Mouse (Mus musculus) G1E (cell line): ENCODE measurements at regions not wholly inside any gene's neighbourhood (a gene's known extent, or its start where the extent isn't known, plus 50 kb on each side); places are given as distances from the start of the nearest gene placed in this dataset.

Experiments used
- ATAC-seq: 2 replicates; pipeline ENCODE4 v1.8.0; 2016; ENCODE audit warnings: mild to moderate bottlenecking; ENCODE audit not compliant: insufficient number of reproducible peaks, poor library complexity, low FRiP score, severe bottlenecking; ENCODE audit errors: extremely low read depth
- DNase-seq: peaks from one replicate; pipeline ENCODE4 v3.0.0; 2012; ENCODE audit warnings: low spot score
- H3K27me3 ChIP-seq: 2 replicates; pipeline ENCODE4 v1.6.1; 2012; ENCODE audit warnings: mild to moderate bottlenecking, low read length, inconsistent platforms; ENCODE audit not compliant: insufficient read depth
- H3K36me3 ChIP-seq: replicated peaks from 2 replicates; pipeline ENCODE3; 2012; ENCODE audit warnings: mild to moderate bottlenecking, inconsistent platforms
- H3K4me1 ChIP-seq: 2 replicates; pipeline ENCODE4 v1.6.1; 2012; ENCODE audit warnings: low read depth, low read length, inconsistent platforms, mixed read lengths; ENCODE audit not compliant: insufficient read depth
- H3K4me3 ChIP-seq: 2 replicates; pipeline ENCODE4 v1.5.1; 2012; ENCODE audit warnings: low read depth, mild to moderate bottlenecking, inconsistent platforms, low read length, moderate library complexity, mixed read lengths
- H3K9me3 ChIP-seq: replicated peaks from 2 replicates; pipeline ENCODE4 v1.6.1; 2012; ENCODE audit warnings: inconsistent platforms
- CTCF ChIP-seq: IDR thresholded peaks from 2 replicates; pipeline ENCODE4 v1.5.1; 2012; ENCODE audit warnings: low read depth, low read length, inconsistent platforms, mixed read lengths
- GATA1 ChIP-seq: IDR thresholded peaks from 2 replicates; pipeline ENCODE4 v1.6.1; 2012; ENCODE audit warnings: borderline replicate concordance, low read length, inconsistent platforms, mixed read lengths
- GATA2 ChIP-seq: IDR thresholded peaks from 2 replicates; pipeline ENCODE4 v1.6.1; 2012; ENCODE audit warnings: low read depth, low read length, inconsistent platforms, borderline replicate concordance
- POLR2AphosphoS5 ChIP-seq: IDR thresholded peaks from 2 replicates; pipeline ENCODE4 v1.6.1; 2012; ENCODE audit warnings: low read depth, low read length, inconsistent platforms; ENCODE audit not compliant: insufficient replicate concordance
- TAL1 ChIP-seq: conservative IDR thresholded peaks from 2 replicates; pipeline ENCODE4 v1.6.1; 2012; ENCODE audit warnings: low read depth, low read length, inconsistent platforms, mixed read lengths

- H3K36me3 ChIP-seq = no peaks in the 10 kb centered on the region
- TF ChIP-seq TAL1 (no peak), GATA2 (no peak), GATA1 (no peak), CTCF (no peak), POLR2AphosphoS5 (no peak)
- peaks cover 18% of the 10 kb centered on the region for H3K4me1 ChIP-seq
- ATAC-seq = no peak
- H3K4me3 ChIP-seq = no peak overlapping the region
- no peak for DNase-seq
- H3K27me3 ChIP-seq = peaks cover 59% of the 10 kb centered on the region
- no peaks in the 10 kb centered on the region for H3K9me3 ChIP-seq
These were observed 198.5 kb downstream of the Enc1 start for GRCm38 (mm10) chr13:97439216-97439979.

GRCm38 (mm10) chr13:97438692-97439091 is 197.8 kb downstream of the Enc1 start:
- H3K36me3 ChIP-seq = no peaks in the 10 kb centered on the region
- TF ChIP-seq POLR2AphosphoS5 (no peak), GATA1 (no peak), GATA2 (no peak), CTCF (no peak), TAL1 (no peak)
- peaks cover 20% of the 10 kb centered on the region for H3K4me1 ChIP-seq
- no peaks in the 10 kb centered on the region for H3K9me3 ChIP-seq
- peaks cover 66% of the 10 kb centered on the region for H3K27me3 ChIP-seq
- ATAC-seq (no peak), DNase-seq (no peak)
- H3K4me3 ChIP-seq = peak overlapping the region; percentile 16; the same call in 1 of the 2 replicates

GRCm38 (mm10) chr13:97438277-97438676 is 197.4 kb downstream of the Enc1 start:
- ATAC-seq = no peak
- peaks cover 20% of the 10 kb centered on the region for H3K4me1 ChIP-seq
- TF ChIP-seq GATA1 (no peak), CTCF (no peak), TAL1 (no peak), GATA2 (no peak), POLR2AphosphoS5 (no peak)
- H3K36me3 ChIP-seq = no peaks in the 10 kb centered on the region
- H3K4me3 ChIP-seq = no peak overlapping the region
- H3K9me3 ChIP-seq = no peaks in the 10 kb centered on the region
- DNase-seq = no peak
- H3K27me3 ChIP-seq = peaks cover 70% of the 10 kb centered on the region

GRCm38 (mm10) chr13:97436719-97437350 is 195.9 kb downstream of the Enc1 start:
- H3K4me1 ChIP-seq = peaks cover 10% of the 10 kb centered on the region
- TF ChIP-seq POLR2AphosphoS5 (no peak), GATA1 (no peak), TAL1 (no peak), GATA2 (no peak), CTCF (no peak)
- no peak overlapping the region for H3K4me3 ChIP-seq
- H3K27me3 ChIP-seq = peaks cover 74% of the 10 kb centered on the region
- ATAC-seq (no peak), DNase-seq (no peak)
- no peaks in the 10 kb centered on the region for H3K36me3 ChIP-seq
- H3K9me3 ChIP-seq = no peaks in the 10 kb centered on the region

GRCm38 (mm10) chr13:97435865-97436718 is 195.2 kb downstream of the Enc1 start:
- TF ChIP-seq POLR2AphosphoS5 (no peak), GATA1 (no peak), TAL1 (no peak), GATA2 (no peak)
- DNase-seq (no peak), ATAC-seq (no peak)
- Histone ChIP-seq H3K36me3 (no peaks in the 10 kb centered on the region), H3K9me3 (no peaks in the 10 kb centered on the region), H3K4me1 (peaks cover 10% of the 10 kb centered on the region), H3K4me3 (no peak overlapping the region), H3K27me3 (peaks cover 71% of the 10 kb centered on the region)
